Mouse (Mus musculus): ENCODE measurements around the gene Nfic. TPM values are rescaled to one million over a fixed set of nuclear protein-coding genes. Genes with fewer than 3 reads are reported as not detected.

Gene Nfic
- polyA plus RNA-seq, 1 experiment from 2014 or later: 35.0 TPM

DNA sequence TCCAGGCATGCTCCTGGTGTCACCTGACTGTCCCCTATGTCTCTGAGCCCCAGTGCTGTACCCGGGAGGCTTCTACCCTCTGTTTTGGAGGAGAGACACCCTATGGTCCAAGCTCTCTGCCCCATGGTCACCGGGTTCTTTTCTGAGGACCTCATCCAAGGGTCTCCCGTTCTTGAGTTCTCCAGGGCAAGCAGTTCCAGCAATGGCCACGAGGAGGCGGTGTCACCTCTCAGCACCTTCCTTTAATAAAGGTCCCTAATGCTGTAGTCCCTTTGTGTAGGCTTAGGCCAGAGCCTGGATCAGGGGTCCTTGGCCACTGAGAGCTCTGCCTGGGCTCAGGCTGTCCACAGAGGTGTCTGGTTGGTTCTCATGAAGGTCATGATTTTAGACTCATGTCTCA is 60.3 kb downstream of the Nfic start:
- Histone ChIP-seq H3K27me3 (replicated peaks) (no peaks in the 10 kb centered on the region), H3K9me3 (replicated peaks) (no peaks in the 10 kb centered on the region), H3K27ac (replicated peaks) (no peak overlapping the region), H3K4me3 (replicated peaks) (no peak overlapping the region), H3K9ac (replicated peaks) (no peak overlapping the region), H3K36me3 (peaks cover 21% of the 10 kb centered on the region), H3K4me2 (no peak overlapping the region), H3K4me1 (peaks cover 38% of the 10 kb centered on the region)
- ATAC-seq (ENCODE audit: low FRiP score): no peak
- WGBS: 16% methylated on average over 5 of the region's 5 CpGs

GRCm38 (mm10) chr10:81393456-81394063 is 61.9 kb downstream of the Nfic start:
- Histone ChIP-seq H3K27me3 (replicated peaks) (no peaks in the 10 kb centered on the region), H3K9ac (replicated peaks) (peak overlapping the region; percentile 17; the same call in 1 of the 2 replicates), H3K4me2 (peak overlapping the region; percentile 50), H3K4me3 (replicated peaks) (peak overlapping the region; percentile 17; the same call in 1 of the 2 replicates), H3K36me3 (peaks cover 12% of the 10 kb centered on the region), H3K9me3 (replicated peaks) (no peaks in the 10 kb centered on the region), H3K4me1 (peaks cover 45% of the 10 kb centered on the region), H3K27ac (replicated peaks) (0 out of 2 replicates have a peak overlapping the region, but pooled peaks have one; percentile 13)
- WGBS: 12% methylated on average over 19 of the region's 19 CpGs
- no peak for ATAC-seq (ENCODE audit: low FRiP score)

DNA sequence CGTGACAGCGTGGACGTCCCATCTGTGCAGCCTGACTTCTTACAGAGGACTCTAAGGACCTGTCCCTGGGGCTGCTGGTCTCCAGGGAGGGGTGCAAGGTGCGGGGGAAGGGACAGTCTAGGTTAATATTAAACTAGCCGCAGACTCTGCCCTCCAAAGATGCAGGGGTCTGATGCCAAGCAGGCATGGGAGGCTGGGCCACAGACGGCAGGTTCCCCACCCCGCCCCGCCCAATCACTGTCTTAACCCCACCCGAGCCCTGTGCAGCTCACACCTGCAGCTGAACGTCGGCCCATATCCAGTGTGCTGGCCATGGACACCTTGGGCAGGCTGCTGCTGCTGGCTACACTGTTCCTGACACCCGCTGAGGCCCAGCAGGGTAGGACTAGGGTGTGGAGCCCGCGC is 62.7 kb downstream of the Nfic start, which contains the start of gene Smim24:
Smim24 (plus strand) TSS at position 271 of the 405 bp plus-strand sequence.
- peak within 1 kb of the TSS; percentile 17; the same call in 1 of the 2 replicates for H3K4me3 ChIP-seq (replicated peaks)
- H3K27me3 ChIP-seq (replicated peaks): no peaks in the 10 kb centered on the region
- H3K9ac ChIP-seq (replicated peaks): peak within 1 kb of the TSS; percentile 17; the same call in 1 of the 2 replicates
- H3K36me3 ChIP-seq: peaks cover 20% of the 10 kb centered on the region
- peaks cover 43% of the 10 kb centered on the region for H3K4me1 ChIP-seq
- ATAC-seq (ENCODE audit: low FRiP score): no peak
- WGBS: 69% methylated on average over 14 of the region's 14 CpGs
- H3K4me2 ChIP-seq: peak within 1 kb of the TSS; percentile 50
- no peaks in the 10 kb centered on the region for H3K9me3 ChIP-seq (replicated peaks)
- H3K27ac ChIP-seq (replicated peaks): 0 out of 2 replicates have a peak within 1 kb of the TSS, but pooled peaks have one; percentile 13

GRCm38 (mm10) chr10:81392270-81392669 is 63.2 kb downstream of the Nfic start:
- peaks cover 21% of the 10 kb centered on the region for H3K36me3 ChIP-seq
- no peak overlapping the region for H3K27ac ChIP-seq (replicated peaks)
- no peak overlapping the region for H3K4me2 ChIP-seq
- H3K4me3 ChIP-seq (replicated peaks): no peak overlapping the region
- ATAC-seq (ENCODE audit: low FRiP score): no peak
- H3K9ac ChIP-seq (replicated peaks): no peak overlapping the region
- peaks cover 38% of the 10 kb centered on the region for H3K4me1 ChIP-seq
- WGBS: 89% methylated on average over 6 of the region's 6 CpGs
- H3K9me3 ChIP-seq (replicated peaks): no peaks in the 10 kb centered on the region
- H3K27me3 ChIP-seq (replicated peaks): no peaks in the 10 kb centered on the region

GRCm38 (mm10) chr10:81390678-81390965 is 64.8 kb downstream of the Nfic start:
- no peaks in the 10 kb centered on the region for H3K9me3 ChIP-seq (replicated peaks)
- H3K36me3 ChIP-seq: peaks cover 35% of the 10 kb centered on the region
- H3K27ac ChIP-seq (replicated peaks): no peak overlapping the region
- H3K4me3 ChIP-seq (replicated peaks): no peak overlapping the region
- 92% methylated on average over 13 of the region's 13 CpGs for WGBS
- peaks cover 38% of the 10 kb centered on the region for H3K4me1 ChIP-seq
- ATAC-seq (ENCODE audit: low FRiP score): no peak
- 0 out of 2 replicates have a peak overlapping the region, but pooled peaks have one; percentile 0 for H3K9ac ChIP-seq (replicated peaks)
- no peaks in the 10 kb centered on the region for H3K27me3 ChIP-seq (replicated peaks)
- no peak overlapping the region for H3K4me2 ChIP-seq

- H3K4me1 ChIP-seq: peaks cover 43% of the 10 kb centered on the region
- H3K9me3 ChIP-seq (replicated peaks): no peaks in the 10 kb centered on the region
- H3K4me2 ChIP-seq: no peak overlapping the region
- peak overlapping the region; percentile 0; the same call in 1 of the 2 replicates for H3K9ac ChIP-seq (replicated peaks)
- WGBS: 64% methylated on average over 23 of the region's 23 CpGs
- peak; percentile 26; the same call in 1 of the 2 replicates for ATAC-seq (ENCODE audit: low FRiP score)
- peaks cover 35% of the 10 kb centered on the region for H3K36me3 ChIP-seq
- no peaks in the 10 kb centered on the region for H3K27me3 ChIP-seq (replicated peaks)
- peak overlapping the region; percentile 3; the same call in 1 of the 2 replicates for H3K27ac ChIP-seq (replicated peaks)
- H3K4me3 ChIP-seq (replicated peaks): no peak overlapping the region
Observed at GRCm38 (mm10) chr10:81389801-81390677, 65.4 kb downstream of the Nfic start.

GRCm38 (mm10) chr10:81389373-81389772 is 66.1 kb downstream of the Nfic start:
- H3K9me3 ChIP-seq (replicated peaks): no peaks in the 10 kb centered on the region
- H3K36me3 ChIP-seq: peaks cover 35% of the 10 kb centered on the region
- 49% methylated on average over 3 of the region's 3 CpGs for WGBS
- H3K4me1 ChIP-seq: peaks cover 48% of the 10 kb centered on the region
- no peak for ATAC-seq (ENCODE audit: low FRiP score)
- no peak overlapping the region for H3K4me3 ChIP-seq (replicated peaks)
- 0 out of 2 replicates have a peak overlapping the region, but pooled peaks have one; percentile 0 for H3K9ac ChIP-seq (replicated peaks)
- H3K27ac ChIP-seq (replicated peaks): peak overlapping the region; percentile 3; the same call in 1 of the 2 replicates
- H3K27me3 ChIP-seq (replicated peaks): no peaks in the 10 kb centered on the region
- no peak overlapping the region for H3K4me2 ChIP-seq

DNA sequence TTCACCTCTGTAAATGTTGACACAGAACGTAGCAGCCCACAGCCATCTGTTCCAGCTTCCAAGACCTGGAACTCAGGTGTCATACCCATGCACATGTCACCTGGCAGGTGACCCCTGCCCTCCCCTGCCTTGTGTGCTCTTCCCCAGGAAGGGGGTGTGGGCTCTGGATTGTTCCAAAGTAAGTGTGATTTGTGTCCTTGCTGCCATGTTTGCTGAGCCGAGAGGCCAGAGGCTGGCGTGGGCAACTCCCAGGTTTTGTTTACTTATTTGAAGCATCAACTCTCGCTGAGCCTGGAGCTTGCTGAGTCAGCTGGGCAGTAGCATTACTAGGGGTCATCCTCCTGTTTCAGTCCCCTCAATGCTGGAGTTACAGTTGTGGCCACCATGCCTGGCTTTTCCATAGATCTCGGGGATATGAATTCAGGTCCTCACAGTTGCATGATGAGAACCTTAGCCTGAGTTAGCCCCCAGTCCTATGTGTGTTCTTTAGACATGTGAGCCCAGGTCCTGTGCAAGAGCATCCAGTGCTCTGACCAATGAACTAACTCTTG is 66.9 kb downstream of the Nfic start, which contains the start of gene Gm48552:
Gm48552 (plus strand) TSS at position 501 of the 551 bp plus-strand sequence.
- H3K27ac ChIP-seq (replicated peaks): peak within 1 kb of the TSS; percentile 3; the same call in 1 of the 2 replicates

GRCm38 (mm10) chr10:81387716-81388115 is 67.7 kb downstream of the Nfic start:
- Histone ChIP-seq H3K4me1 (peaks cover 34% of the 10 kb centered on the region), H3K27ac (replicated peaks) (no peak overlapping the region), H3K9ac (replicated peaks) (no peak overlapping the region), H3K4me2 (no peak overlapping the region), H3K9me3 (replicated peaks) (no peaks in the 10 kb centered on the region), H3K27me3 (replicated peaks) (no peaks in the 10 kb centered on the region), H3K4me3 (replicated peaks) (no peak overlapping the region), H3K36me3 (peaks cover 35% of the 10 kb centered on the region)
- 95% methylated on average over 20 of the region's 20 CpGs for WGBS
- ATAC-seq (ENCODE audit: low FRiP score): no peak

More for the DNA sequence above, 66.9 kb downstream of the Nfic start, which contains the start of gene Gm48552:
- Histone ChIP-seq H3K4me3 (replicated peaks) (no peak within 1 kb of the TSS), H3K27me3 (replicated peaks) (no peaks in the 10 kb centered on the region), H3K9me3 (replicated peaks) (no peaks in the 10 kb centered on the region), H3K9ac (replicated peaks) (0 out of 2 replicates have a peak within 1 kb of the TSS, but pooled peaks have one; percentile 0), H3K4me1 (peaks cover 42% of the 10 kb centered on the region), H3K36me3 (peaks cover 35% of the 10 kb centered on the region), H3K4me2 (no peak within 1 kb of the TSS)
- no peak for ATAC-seq (ENCODE audit: low FRiP score)
- WGBS: 88% methylated on average over 5 of the region's 5 CpGs

GRCm38 (mm10) chr10:81385603-81386306 is 69.7 kb downstream of the Nfic start:
- H3K4me1 ChIP-seq: peaks cover 34% of the 10 kb centered on the region
- peak overlapping the region; percentile 97 for H3K4me2 ChIP-seq
- no peak overlapping the region for H3K27ac ChIP-seq (replicated peaks)
- ATAC-seq (ENCODE audit: low FRiP score): no peak
- 82% methylated on average over 22 of the region's 22 CpGs for WGBS
- H3K4me3 ChIP-seq (replicated peaks): peak overlapping the region; percentile 96
- H3K9ac ChIP-seq (replicated peaks): peak overlapping the region; percentile 79
- H3K36me3 ChIP-seq: peaks cover 29% of the 10 kb centered on the region
- H3K27me3 ChIP-seq (replicated peaks): no peaks in the 10 kb centered on the region
- H3K9me3 ChIP-seq (replicated peaks): no peaks in the 10 kb centered on the region

- WGBS: 0% methylated on average over 19 of the region's 19 CpGs
- H3K4me3 ChIP-seq (replicated peaks): peak overlapping the region; percentile 96
- no peaks in the 10 kb centered on the region for H3K27me3 ChIP-seq (replicated peaks)
- peak; percentile 25 for ATAC-seq (ENCODE audit: low FRiP score)
- H3K9ac ChIP-seq (replicated peaks): peak overlapping the region; percentile 79
- peaks cover 23% of the 10 kb centered on the region for H3K4me1 ChIP-seq
- peaks cover 29% of the 10 kb centered on the region for H3K36me3 ChIP-seq
- H3K9me3 ChIP-seq (replicated peaks): no peaks in the 10 kb centered on the region
- H3K4me2 ChIP-seq: peak overlapping the region; percentile 97
- H3K27ac ChIP-seq (replicated peaks): peak overlapping the region; percentile 86
Observed at GRCm38 (mm10) chr10:81384605-81384982, 70.8 kb downstream of the Nfic start.
